Mouse (Mus musculus): ENCODE measurements around the gene Ppm1l. TPM values are rescaled to one million over a fixed set of nuclear protein-coding genes. Genes with fewer than 3 reads are reported as not detected.
A peak's percentile ranks its signal among the peaks of the same experiment; 100 is the strongest.

Gene Ppm1l
- total RNA-seq, 2 experiments from 2014 or later: 12.9 to 23.2 TPM

GRCm38 (mm10) chr3:69323982-69324381, 7.3 kb downstream of the Ppm1l start:
- ATAC-seq (replicated peaks; ENCODE audit: low FRiP score, low TSS enrichment, poor library complexity, severe bottlenecking): peak; percentile 83

- no peak for ATAC-seq (replicated peaks; ENCODE audit: low FRiP score, low TSS enrichment, poor library complexity, severe bottlenecking)
Measured at GRCm38 (mm10) chr3:69329910-69330309, 13.2 kb downstream of the Ppm1l start.

GRCm38 (mm10) chr3:69333819-69334218, 17.2 kb downstream of the Ppm1l start:
- ATAC-seq (replicated peaks; ENCODE audit: low FRiP score, low TSS enrichment, poor library complexity, severe bottlenecking): no peak

- peak; percentile 85 for ATAC-seq (replicated peaks; ENCODE audit: low FRiP score, low TSS enrichment, poor library complexity, severe bottlenecking)
Measured at GRCm38 (mm10) chr3:69340486-69340885, 23.8 kb downstream of the Ppm1l start.

GRCm38 (mm10) chr3:69340971-69341370, 24.3 kb downstream of the Ppm1l start:
- peak; percentile 47; the same call in 1 of the 2 replicates for ATAC-seq (replicated peaks; ENCODE audit: low FRiP score, low TSS enrichment, poor library complexity, severe bottlenecking)

GRCm38 (mm10) chr3:69341514-69341913, 24.9 kb downstream of the Ppm1l start:
- ATAC-seq (replicated peaks; ENCODE audit: low FRiP score, low TSS enrichment, poor library complexity, severe bottlenecking): no peak

- no peak for ATAC-seq (replicated peaks; ENCODE audit: low FRiP score, low TSS enrichment, poor library complexity, severe bottlenecking)
Measured at GRCm38 (mm10) chr3:69342247-69342921, 25.7 kb downstream of the Ppm1l start.

GRCm38 (mm10) chr3:69343124-69343523, 26.5 kb downstream of the Ppm1l start:
- ATAC-seq (replicated peaks; ENCODE audit: low FRiP score, low TSS enrichment, poor library complexity, severe bottlenecking): no peak

GRCm38 (mm10) chr3:69346514-69346913, 29.9 kb downstream of the Ppm1l start:
- ATAC-seq (replicated peaks; ENCODE audit: low FRiP score, low TSS enrichment, poor library complexity, severe bottlenecking): no peak

GRCm38 (mm10) chr3:69348197-69348920, 31.7 kb downstream of the Ppm1l start:
- peak; percentile 40 for ATAC-seq (replicated peaks; ENCODE audit: low FRiP score, low TSS enrichment, poor library complexity, severe bottlenecking)

- ATAC-seq (replicated peaks; ENCODE audit: low FRiP score, low TSS enrichment, poor library complexity, severe bottlenecking): peak; percentile 56; the same call in 1 of the 2 replicates
Measured at GRCm38 (mm10) chr3:69348921-69349237, 32.2 kb downstream of the Ppm1l start.

- no peak for ATAC-seq (replicated peaks; ENCODE audit: low FRiP score, low TSS enrichment, poor library complexity, severe bottlenecking)
Measured at GRCm38 (mm10) chr3:69349973-69350372, 33.3 kb downstream of the Ppm1l start.

- ATAC-seq (replicated peaks; ENCODE audit: low FRiP score, low TSS enrichment, poor library complexity, severe bottlenecking): no peak
Measured at GRCm38 (mm10) chr3:69352194-69352593, 35.5 kb downstream of the Ppm1l start.

GRCm38 (mm10) chr3:69354681-69355080, 38.0 kb downstream of the Ppm1l start:
- no peak for ATAC-seq (replicated peaks; ENCODE audit: low FRiP score, low TSS enrichment, poor library complexity, severe bottlenecking)

GRCm38 (mm10) chr3:69356078-69356665, 39.5 kb downstream of the Ppm1l start:
- peak; percentile 71 for ATAC-seq (replicated peaks; ENCODE audit: low FRiP score, low TSS enrichment, poor library complexity, severe bottlenecking)

- no peak for ATAC-seq (replicated peaks; ENCODE audit: low FRiP score, low TSS enrichment, poor library complexity, severe bottlenecking)
Measured at GRCm38 (mm10) chr3:69356781-69357180, 40.1 kb downstream of the Ppm1l start.

GRCm38 (mm10) chr3:69357897-69358619, 41.4 kb downstream of the Ppm1l start:
- no peak for ATAC-seq (replicated peaks; ENCODE audit: low FRiP score, low TSS enrichment, poor library complexity, severe bottlenecking)

GRCm38 (mm10) chr3:69358620-69358964, 41.9 kb downstream of the Ppm1l start:
- ATAC-seq (replicated peaks; ENCODE audit: low FRiP score, low TSS enrichment, poor library complexity, severe bottlenecking): no peak

GRCm38 (mm10) chr3:69360263-69360895, 43.7 kb downstream of the Ppm1l start:
- ATAC-seq (replicated peaks; ENCODE audit: low FRiP score, low TSS enrichment, poor library complexity, severe bottlenecking): no peak
